ENCODE assay signal across 9 mouse cellular contexts in genomic region chr14:118591477-118592403, GRCm38 (mm10).
DNase-seq lines count a peak whose midpoint lies in the region; ATAC-seq lines count a peak whose summit lies in the region.
"Had no signal": no experiment of that assay in that cellular context is flagged by ENCODE, and none has a peak within 500 bp of the region (broad histone marks: within the 10 kb centered on the region; RNA-seq: fewer than 3 reads in every experiment).

No protein-coding gene starts in this region.

- DNase-seq in R1 (ENCODE audit: low read depth, low spot score), result peak; percentile 56
- DNase-seq in cerebellum, adult 9-11 months, result peak; percentile 29
- DNase-seq in layer of hippocampus, postnatal 10 days (ENCODE audit: low spot score in 2 of 2), result peak; percentile 88 to 92
- DNase-seq in lung, postnatal 14 days, result peak; percentile 81
- peak; percentile 57 for DNase-seq in retina, postnatal 7 days (ENCODE audit: low read depth, low spot score)
- peak; percentile 58 to 74 for DNase-seq in urinary bladder, postnatal 36 days (ENCODE audit: low spot score in 2 of 2)

- no peak overlapping the region for H3K4me3 ChIP-seq in hindbrain, embryonic 13.5 days
- H3K4me3 ChIP-seq: limb, embryonic 15.5 days had no signal

- H3K4me2 ChIP-seq in hindbrain, embryonic 13.5 days, result no peak overlapping the region
- H3K4me2 ChIP-seq: limb, embryonic 15.5 days had no signal

- H3K9ac ChIP-seq in hindbrain, embryonic 13.5 days, result no peak overlapping the region
- H3K9ac ChIP-seq: limb, embryonic 15.5 days had no signal

- H3K27me3 ChIP-seq in hindbrain, embryonic 13.5 days, result peaks cover 14% of the 10 kb centered on the region

- H3K36me3 ChIP-seq in hindbrain, embryonic 13.5 days, result no peaks in the 10 kb centered on the region
- H3K36me3 ChIP-seq: limb, embryonic 15.5 days had no signal

- peaks cover 5% of the 10 kb centered on the region; the same call in 1 of the 2 replicates for H3K4me1 ChIP-seq in hindbrain, embryonic 13.5 days (replicated peaks)
- H3K4me1 ChIP-seq: limb, embryonic 15.5 days had no signal

- H3K27ac ChIP-seq in hindbrain, embryonic 13.5 days, result no peak overlapping the region
- H3K27ac ChIP-seq: limb, embryonic 15.5 days had no signal

- no peaks in the 10 kb centered on the region for H3K9me3 ChIP-seq in hindbrain, embryonic 13.5 days
- H3K9me3 ChIP-seq: limb, embryonic 15.5 days had no signal

- 49% methylated on average over 20 of the region's 20 CpGs for WGBS in hindbrain, embryonic 13.5 days

- ATAC-seq in frontal cortex, adult (ENCODE audit: low TSS enrichment), result peak; percentile 96
- ATAC-seq in hindbrain, embryonic 13.5 days (ENCODE audit: low FRiP score), result peak; percentile 86

Comparison
In these comparisons a context has a peak if more than half of its experiments do, and no peak if none do; other contexts are left out.
1. DNase-seq: peak in every context shown above with its lines; median percentile 90 in layer of hippocampus, postnatal 10 days; 81 in lung, postnatal 14 days; 66 in urinary bladder, postnatal 36 days; 57 in retina, postnatal 7 days; 56 in R1; 29 in cerebellum, adult 9-11 months.